Mouse (Mus musculus): ENCODE data around the gene Pcbp2. TPM values are rescaled to one million over a fixed set of nuclear protein-coding genes. Genes with fewer than 3 reads are reported as not detected.

Gene Pcbp2
- polyA plus RNA-seq (2017; shearing (Covaris generic)), result 94.6 TPM

DNA sequence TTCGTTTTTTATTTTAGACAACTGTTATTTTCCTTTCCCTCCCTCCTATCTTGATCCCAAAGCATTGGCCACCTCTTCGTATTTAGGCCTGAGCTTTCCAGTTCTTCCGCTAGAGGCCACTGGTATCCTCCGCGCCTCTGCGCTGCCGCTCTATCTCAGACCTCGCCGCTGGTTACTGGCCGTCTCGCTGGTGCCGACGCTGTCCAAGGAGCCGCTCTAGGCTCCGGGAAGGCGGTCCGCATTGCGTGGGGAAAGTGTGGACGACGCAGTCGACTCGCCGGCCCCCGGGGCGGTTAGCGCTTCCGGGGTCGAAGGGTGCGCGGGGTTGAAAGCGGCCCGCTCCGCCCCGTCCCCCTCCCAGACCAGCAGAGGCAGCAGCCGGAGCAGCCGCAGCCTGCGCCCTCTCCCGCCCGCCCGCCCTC is at the start of gene Pcbp2:
Pcbp2 (plus strand) TSS at position 357 of the 422 bp plus-strand sequence.

GRCm38 (mm10) chr15:102445146-102445545 is 25.2 kb upstream of the Pcbp2 start, which contains the start of gene Amhr2:
Amhr2 (plus strand) TSS chr15:102445367.

DNA sequence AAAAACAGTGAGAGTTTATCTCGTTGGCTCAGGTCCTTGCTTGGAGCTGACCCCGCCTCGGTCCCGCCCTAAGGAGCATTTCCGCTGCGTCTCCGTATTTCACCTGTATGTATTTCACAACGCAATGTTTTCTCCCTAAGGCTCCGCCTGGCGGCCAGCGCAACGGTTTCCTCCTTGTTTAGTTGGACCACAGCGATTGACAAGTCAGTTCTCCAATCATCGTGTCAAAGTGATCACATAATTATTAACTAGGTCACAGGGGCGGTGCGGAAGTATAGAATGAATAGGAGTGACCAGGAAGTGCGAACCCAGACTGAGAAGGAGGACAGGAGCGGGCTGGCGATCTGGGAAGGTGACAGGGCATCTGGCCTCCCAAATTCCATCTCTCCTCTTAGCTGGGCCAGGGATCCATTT is 11.4 kb upstream of the Pcbp2 start, which contains the start of gene Prr13:
Prr13 (plus strand) TSS at position 125 of the 414 bp plus-strand sequence.

DNA sequence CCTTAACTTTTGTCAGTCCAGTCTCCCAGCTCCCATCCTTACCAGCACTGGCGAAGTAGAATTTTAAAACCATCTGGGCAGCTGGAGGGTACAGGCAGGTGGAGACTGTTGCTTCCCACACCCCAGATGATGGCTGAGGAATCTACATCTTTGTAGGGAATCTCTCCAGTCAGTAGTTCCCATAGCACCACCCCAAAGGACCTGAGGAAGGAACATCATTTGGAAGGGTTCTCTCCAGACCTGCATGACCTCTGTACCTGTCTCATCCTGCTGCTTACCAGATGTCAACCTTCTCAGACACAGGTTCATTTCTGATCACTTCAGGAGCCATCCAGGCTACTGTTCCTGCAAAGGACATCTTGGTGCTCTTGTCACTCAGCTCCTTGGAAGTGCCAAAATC is 33.1 kb downstream of the Pcbp2 start, which contains the start of gene Gm10337:
Gm10337 (plus strand) TSS at position 276 of the 400 bp plus-strand sequence.

DNA sequence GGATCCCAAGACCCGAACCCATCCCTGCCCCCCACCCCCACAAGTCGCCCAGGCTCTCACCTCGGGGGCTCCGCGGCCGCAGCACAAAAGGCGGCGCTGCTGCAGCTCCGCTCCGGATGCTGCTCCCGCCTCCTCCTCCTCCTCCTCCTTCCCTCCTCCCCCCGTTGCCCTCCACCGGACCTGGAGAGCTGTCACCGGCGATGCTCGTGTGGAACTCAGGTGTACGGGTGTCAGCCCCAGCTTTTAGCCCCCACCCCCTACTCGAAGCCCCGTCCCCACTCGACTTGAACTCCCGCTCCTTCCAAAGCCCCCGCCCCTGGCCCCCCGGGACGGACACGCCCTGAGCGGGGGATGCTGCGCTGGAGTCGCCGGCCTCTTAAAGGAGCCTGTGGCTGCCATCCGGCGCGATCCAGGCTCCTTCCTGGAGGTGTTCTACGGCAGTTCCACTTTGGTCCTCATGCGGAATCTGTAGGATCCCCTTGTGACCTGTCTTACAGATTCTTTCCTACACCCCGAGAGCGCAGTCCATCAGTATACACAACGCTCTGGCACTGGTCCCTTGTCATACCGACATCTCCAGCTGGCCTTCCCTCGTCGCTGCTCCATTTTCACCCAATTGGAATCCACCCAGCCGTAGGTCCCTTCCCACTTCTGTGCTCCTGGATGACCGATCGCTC is 46.5 kb downstream of the Pcbp2 start, which contains the start of gene Map3k12:
Map3k12 (minus strand) TSS at position 337 of the 677 bp plus-strand sequence.

GRCm38 (mm10) chr15:102517976-102518858 is 47.9 kb downstream of the Pcbp2 start, which contains the start of gene Tarbp2:
Tarbp2 (plus strand) TSS chr15:102518192.

DNA sequence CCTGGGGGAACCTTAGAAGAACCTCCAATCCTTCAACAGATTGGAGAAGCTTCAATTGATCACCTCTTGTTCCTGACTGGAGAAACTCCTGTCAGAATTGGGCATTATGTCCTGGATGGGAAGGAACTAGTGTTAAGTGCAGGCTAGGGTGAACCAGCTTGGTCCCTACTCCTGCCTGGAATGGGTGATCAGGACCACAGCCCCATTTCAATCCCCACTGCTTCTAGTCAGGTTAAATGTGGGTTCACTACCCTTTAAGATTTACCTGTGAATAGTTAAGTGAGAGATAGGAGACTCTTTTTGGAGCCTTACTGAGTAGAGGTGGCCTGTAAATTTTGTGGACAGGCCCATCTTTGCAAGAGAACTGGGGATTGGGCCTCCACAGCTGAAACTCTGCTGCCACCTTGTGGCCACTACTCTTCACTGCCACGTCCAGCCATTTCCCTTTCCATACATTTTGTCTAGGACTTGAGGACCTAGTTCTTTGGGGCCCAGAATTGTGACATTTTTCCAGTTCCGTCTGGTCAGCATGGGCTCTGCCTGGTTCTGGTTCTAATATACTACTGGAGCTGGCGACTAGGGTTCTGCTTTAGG is 54.6 kb downstream of the Pcbp2 start, which contains the start of gene Npff:
Npff (minus strand) TSS at position 51 of the 594 bp plus-strand sequence.

Other genes starting within 250 kb of the Pcbp2 start
- gene Itgb7, start 238.6 kb upstream of the Pcbp2 start, polyA plus RNA-seq (2017; shearing (Covaris generic)), result 974 TPM
- 25.5 TPM for gene Rarg, start 213.0 kb upstream of the Pcbp2 start, polyA plus RNA-seq (2017; shearing (Covaris generic))
- not detected for gene Gm9918, start 200.0 kb upstream of the Pcbp2 start, polyA plus RNA-seq (2017; shearing (Covaris generic))
- gene Mfsd5, start 191.1 kb upstream of the Pcbp2 start, polyA plus RNA-seq (2017; shearing (Covaris generic)), result 36.3 TPM
- gene Espl1, start 174.3 kb upstream of the Pcbp2 start, polyA plus RNA-seq (2017; shearing (Covaris generic)), result 0.50 TPM
- gene Pfdn5, start 144.4 kb upstream of the Pcbp2 start, polyA plus RNA-seq (2017; shearing (Covaris generic)), result 472 TPM
- gene Myg1, start 138.8 kb upstream of the Pcbp2 start, polyA plus RNA-seq (2017; shearing (Covaris generic)), result 43.2 TPM
- gene Aaas, start 119.8 kb upstream of the Pcbp2 start, polyA plus RNA-seq (2017; shearing (Covaris generic)), result 37.0 TPM
- not detected for gene Sp7, start 103.4 kb upstream of the Pcbp2 start, polyA plus RNA-seq (2017; shearing (Covaris generic))
- gene Sp1, start 64.4 kb upstream of the Pcbp2 start, polyA plus RNA-seq (2017; shearing (Covaris generic)), result 21.4 TPM
- gene Amhr2, start 25.2 kb upstream of the Pcbp2 start, polyA plus RNA-seq (2017; shearing (Covaris generic)), result 1.2 TPM
- 564 TPM for gene Prr13, start 11.5 kb upstream of the Pcbp2 start, polyA plus RNA-seq (2017; shearing (Covaris generic))
- not detected for gene Gm10337, start 33.2 kb downstream of the Pcbp2 start, polyA plus RNA-seq (2017; shearing (Covaris generic))
- gene Map3k12, start 46.5 kb downstream of the Pcbp2 start, polyA plus RNA-seq (2017; shearing (Covaris generic)), result 7.1 TPM
- 61.1 TPM for gene Tarbp2, start 47.7 kb downstream of the Pcbp2 start, polyA plus RNA-seq (2017; shearing (Covaris generic))
- gene Npff, start 54.4 kb downstream of the Pcbp2 start, polyA plus RNA-seq (2017; shearing (Covaris generic)), result 5.1 TPM
- gene Gm28047, start 154.5 kb downstream of the Pcbp2 start, polyA plus RNA-seq (2017; shearing (Covaris generic)), result not detected
- 37.6 TPM for gene Atf7, start 154.9 kb downstream of the Pcbp2 start, polyA plus RNA-seq (2017; shearing (Covaris generic))
- gene Atp5g2, start 201.8 kb downstream of the Pcbp2 start, polyA plus RNA-seq (2017; shearing (Covaris generic)), result 13.2 TPM